Mouse (Mus musculus) fibroblast of lung, adult 2 months (primary cell): ENCODE results near the gene Gm20388.

Experiments used
- DNase-seq: peaks from one replicate; pipeline ENCODE4 v3.0.0-alpha.2; 2011; ENCODE audit warnings: low read depth

Gene Gm20388

GRCm38 (mm10) chr8:120230715-120231614 lies 320.3 kb downstream of the Gm20388 start:
- no peak for DNase-seq

DNA sequence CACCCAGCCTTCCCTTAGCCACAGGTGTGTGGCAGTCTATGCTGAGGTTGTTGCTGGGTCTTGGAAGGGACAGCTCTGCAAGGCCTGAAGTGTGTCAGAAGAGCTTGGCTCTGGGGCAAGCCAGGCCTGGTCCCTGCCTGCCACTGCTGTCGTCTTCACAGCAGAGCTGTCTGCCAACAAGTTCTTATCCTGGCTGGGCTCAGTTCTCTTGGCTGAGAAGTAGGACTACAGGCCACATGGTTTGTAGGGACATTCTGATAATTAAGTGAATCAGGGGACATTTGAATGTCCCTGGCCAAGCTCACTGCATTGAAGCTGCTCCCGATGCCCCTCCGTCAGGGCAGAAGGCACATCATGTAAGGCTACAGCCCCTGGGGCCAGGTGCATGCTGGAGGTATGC lies 321.2 kb downstream of the Gm20388 start:
- DNase-seq, result no peak

DNA sequence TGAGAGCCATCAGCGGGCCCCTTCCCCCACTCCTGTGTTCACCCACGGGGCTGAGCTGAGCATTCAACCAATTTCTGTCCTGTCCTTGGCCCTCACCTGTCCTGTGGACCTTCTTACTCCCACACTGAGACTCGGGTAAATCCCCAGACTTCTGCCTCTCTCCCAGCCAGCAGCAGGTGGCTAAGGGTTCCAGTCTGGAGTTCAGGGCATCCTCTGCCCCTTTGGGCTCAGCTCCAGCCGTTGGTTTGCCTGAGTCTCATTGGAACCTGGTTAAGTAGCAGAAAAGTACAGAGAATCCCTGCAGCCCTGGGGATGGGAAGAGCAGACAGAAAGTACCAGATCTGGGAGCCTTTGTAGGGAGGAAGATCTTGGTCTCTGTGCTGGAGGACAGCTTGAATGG lies 321.8 kb downstream of the Gm20388 start:
- no peak for DNase-seq

DNA sequence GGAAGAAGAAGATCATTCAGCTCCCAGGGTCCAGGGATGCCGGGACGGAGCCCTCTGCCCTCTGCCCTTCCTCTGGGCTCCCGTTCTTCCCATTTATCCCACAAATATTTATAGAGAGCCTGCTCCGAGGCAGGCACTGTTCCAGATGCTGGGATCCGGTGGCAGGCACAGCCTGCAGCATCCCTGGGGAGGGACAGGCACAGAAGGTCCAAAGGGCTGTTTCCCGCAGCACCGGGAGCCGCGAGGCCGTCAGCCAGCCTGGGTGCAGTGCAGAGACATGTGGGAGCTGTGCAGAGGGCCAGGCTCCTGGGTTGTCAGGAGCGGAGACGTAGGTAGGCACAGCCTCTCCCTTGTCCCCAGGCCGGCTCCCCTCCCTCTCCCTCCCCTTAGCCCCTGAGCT lies 322.3 kb downstream of the Gm20388 start:
- no peak for DNase-seq

DNA sequence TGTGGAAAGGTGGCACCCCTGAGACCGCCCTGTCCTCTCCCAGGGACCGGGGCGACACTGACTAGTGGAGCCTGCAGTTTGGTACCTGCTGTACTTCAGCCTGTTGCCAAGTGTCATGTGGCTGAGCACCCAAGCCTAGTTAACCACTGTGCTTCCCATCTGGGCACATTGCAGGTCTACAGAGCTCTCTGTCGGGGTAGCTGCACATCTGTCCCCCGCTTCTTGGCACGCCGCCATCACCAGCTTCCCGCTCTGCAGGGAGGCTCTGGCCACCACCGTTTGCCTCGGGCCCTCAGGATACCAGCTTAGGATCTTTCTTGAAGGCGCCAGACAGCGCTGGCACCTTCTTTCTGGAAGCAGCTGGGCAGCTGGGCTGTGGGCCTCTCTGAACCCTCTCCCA lies 323.8 kb downstream of the Gm20388 start:
- no peak for DNase-seq

DNA sequence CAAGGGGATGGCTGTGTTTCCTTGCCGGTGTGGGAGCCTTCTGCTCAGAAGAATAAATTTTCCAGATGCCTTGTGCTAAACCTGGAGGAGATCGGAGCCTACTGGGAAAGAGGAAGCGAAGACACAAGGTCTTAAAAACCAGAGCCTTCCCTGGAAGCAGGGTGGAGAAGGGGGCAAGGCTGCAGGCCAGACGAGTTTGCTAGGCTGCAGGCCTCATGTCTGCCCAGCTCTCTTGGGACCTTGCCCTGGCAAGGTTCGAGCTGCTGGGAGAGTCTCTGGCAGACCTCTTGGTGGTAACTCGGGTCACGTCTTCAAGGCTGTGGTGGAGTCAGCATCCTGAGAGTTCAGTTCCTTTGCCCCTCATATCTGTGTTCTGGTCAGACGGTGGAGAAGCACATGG lies 324.2 kb downstream of the Gm20388 start:
- no peak for DNase-seq

DNA sequence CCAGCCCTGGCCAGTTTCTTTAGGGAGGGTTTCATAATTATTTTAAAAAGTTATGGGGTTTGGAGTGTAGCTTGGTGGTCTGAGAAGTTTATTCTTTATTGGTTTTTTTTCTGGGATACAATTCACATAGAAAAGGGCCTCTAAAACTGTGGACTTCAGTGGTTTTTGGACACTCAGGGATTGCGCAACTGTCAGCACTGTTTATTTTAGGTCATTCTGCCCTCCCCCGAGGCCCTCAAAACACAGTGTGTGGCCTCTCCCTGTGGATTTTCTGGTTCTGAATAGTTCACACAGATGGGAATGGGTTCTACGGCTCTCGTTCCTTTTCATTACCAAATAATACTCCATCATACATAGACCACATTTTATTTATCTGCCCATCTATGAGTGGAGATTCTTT lies 332.6 kb downstream of the Gm20388 start:
- no peak for DNase-seq

- DNase-seq, result no peak
Measured at GRCm38 (mm10) chr8:120243916-120244451, 333.3 kb downstream of the Gm20388 start.

GRCm38 (mm10) chr8:120244553-120244952 lies 333.9 kb downstream of the Gm20388 start:
- DNase-seq, result no peak

- no peak for DNase-seq
Measured at GRCm38 (mm10) chr8:120247618-120248017, 337.0 kb downstream of the Gm20388 start.

DNA sequence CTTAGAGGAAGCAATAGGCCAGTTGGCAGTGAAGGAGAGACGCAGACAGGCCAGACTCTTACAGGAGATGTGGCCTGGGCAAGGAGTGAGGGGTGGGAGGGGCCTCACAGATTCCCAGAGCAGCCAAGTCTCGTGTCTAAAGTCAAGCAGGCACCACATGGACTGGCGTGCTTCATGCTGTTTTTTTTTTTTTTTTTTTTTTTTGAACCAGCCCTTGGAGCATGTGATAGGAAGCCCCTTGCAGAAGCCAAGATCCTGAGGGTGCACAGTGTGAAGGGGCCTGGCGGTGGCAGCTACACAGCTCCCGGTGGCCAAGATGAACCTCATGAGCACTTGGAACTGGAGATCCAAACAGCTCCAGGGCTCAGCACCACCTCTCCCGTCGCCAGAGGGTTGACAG lies 337.4 kb downstream of the Gm20388 start:
- DNase-seq, result no peak

DNA sequence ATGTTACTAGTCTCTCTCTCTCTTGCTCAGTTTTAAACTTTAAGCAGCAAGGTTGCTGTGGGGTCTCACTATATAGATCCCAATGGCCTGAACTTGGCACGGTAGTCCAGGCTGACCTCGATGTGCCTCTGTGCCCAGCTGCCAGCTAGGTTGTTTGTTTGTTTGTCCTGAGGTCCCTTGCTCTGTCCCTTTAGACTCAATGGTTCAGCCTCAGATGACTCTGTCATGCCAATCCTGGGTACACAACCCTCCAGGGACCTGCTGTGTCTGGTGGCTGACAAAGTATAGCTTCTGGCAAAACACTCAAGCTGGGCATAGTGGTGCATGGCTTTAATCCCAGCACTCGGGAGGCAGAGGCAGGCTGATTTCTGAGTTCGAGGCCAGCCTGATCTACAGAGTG lies 337.8 kb downstream of the Gm20388 start:
- no peak for DNase-seq

DNA sequence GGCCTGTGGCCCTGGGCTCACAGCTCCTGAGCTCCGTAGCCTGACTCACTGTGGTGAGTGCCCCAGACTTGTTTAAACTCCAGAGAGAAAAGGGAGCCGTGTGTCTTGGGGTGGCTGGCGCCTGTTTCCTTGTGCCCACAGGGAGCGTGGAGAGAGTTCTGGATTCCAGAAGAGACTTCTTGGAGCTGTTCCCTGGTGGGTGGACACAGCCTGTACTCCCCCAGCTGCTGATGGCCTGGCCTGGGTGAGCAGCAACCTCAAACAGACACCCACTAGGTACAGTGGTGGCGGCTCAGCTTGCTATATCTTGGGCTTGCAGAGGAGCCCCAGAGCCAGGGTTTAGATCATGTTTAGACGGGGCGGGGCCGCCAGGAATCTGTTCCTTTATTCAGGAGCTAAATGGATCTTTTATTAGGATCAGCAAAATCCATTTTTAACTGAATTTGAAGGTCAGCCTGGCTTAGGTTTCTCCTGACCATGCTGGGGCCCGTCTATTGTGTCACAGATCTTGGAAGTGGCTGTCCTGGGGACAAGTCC lies 339.2 kb downstream of the Gm20388 start:
- DNase-seq, result no peak

DNA sequence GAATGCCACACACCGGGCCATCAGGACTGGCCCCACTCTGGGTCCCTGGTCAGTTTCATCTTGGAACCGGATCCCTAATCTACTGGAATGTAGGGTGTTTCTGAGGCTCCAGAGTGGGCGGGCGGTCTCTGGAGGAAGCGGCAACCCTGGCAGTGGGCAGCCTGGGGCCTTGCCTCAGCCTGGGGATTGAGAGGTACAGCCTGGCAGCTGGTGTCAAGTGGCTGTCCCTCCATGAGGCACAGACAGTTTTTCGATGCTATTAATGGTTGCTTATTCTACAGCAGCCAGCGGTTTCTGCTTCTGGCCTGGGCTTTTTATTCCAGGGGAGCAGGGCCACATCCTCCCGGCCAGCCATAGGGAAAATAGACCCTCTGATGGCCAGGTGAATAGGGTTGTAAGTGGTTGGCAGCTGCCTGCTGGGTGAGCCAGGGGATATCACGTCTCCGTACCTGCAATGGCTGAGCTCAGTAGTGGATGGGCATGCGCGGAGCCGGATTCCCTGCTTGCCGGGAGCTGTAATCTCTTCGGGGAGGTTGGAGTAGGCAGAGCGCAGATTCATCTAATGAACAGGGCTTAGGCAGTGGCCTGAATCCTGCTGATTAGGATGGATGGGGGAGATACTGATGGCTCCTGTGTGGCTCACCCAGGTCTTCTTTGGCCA lies 340.2 kb downstream of the Gm20388 start:
- DNase-seq, result no peak

DNA sequence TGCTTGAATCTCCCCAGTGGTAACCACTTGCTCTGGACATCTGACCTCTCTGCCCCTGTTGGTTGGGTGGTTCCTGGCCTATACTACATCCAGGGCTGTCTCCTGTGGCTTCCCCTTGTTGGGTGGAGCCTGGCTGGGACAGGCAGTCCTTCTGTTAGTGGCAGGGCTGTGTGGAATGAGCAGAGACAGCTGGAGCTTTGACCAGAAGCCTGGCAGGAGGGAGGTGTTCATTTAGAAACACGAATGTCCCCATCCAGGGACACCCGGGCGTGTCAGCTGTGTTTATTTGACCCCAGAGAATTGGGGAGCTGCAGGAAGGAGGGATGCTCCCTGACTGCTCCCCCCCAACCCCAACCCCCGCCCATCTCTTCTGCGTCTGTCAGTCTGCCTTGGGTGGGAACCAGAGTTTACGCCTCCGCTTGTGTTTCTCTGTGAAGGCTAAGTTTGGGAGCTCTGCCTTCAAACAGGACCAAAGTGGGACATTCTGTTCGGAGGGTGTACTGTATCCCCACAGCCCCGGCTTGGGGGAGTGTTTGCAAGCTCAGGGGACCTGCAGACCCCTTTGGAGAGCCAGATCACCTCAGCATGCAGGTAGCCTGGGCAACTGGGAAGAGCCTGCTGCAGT lies 340.9 kb downstream of the Gm20388 start:
- no peak for DNase-seq

DNA sequence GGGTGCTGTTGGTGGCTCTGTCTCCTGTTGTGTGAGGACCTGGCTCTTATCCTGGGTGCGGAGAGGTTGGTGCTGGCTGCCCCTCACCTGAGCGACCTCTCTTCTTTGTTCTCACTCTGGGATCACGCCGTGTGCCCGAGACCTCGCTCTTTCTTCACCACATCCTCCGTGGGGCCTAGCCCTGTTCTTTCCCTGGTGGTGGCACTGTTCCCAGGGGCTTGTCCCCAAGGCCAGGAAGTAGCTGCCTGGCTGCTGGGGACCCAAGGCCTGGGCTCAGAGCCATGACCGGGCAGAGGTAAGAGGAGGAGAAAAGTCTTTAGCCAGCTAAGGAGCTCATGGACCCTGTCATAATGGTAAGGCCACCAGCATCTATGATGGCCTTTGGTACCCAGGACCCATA lies 343.0 kb downstream of the Gm20388 start:
- DNase-seq, result no peak

GRCm38 (mm10) chr8:120255406-120255987 lies 344.9 kb downstream of the Gm20388 start:
- DNase-seq, result no peak

DNA sequence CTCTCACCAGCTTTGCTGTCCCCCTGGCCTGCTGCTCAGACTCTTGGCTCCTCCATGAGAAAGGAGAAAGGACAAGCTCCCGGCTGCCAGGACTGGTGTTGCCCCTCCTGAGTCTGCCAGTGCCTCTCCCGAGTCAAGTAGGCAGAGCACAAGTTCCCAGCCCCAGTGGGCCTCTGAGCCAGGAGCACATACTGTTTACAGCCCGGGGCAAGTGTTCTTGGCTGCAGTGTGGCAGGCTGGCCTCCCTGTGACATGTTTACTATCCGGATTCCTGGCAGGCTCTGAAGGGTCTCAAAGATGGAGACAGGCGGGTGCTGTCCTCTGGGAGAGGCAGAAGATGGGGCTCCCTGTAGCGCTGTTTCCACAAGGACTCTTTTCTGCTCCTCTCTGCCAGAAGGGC lies 346.3 kb downstream of the Gm20388 start:
- DNase-seq, result no peak

- DNase-seq, result no peak
Measured at GRCm38 (mm10) chr8:120259206-120259605, 348.6 kb downstream of the Gm20388 start.

DNA sequence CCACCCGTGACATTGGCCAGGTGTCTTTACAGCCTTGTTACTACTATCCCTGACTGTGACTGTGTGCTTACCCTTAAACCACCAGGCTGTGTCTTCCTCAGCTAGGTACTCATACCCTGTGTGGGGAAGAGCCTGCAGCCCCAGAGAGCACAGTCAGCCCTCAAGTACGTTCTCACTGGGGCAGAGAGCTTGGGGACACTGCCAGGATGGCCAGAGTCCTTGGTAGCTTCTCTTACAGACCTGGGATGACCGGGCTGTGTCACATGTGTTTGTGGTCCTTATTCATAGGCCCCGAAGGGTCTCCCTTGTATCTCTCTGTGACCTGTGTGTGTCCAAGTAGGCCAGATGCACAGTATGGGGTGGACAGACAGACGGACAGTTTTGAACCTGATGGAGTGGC lies 350.0 kb downstream of the Gm20388 start:
- no peak for DNase-seq

- DNase-seq, result no peak
Measured at GRCm38 (mm10) chr8:120261338-120262120, 350.9 kb downstream of the Gm20388 start.
